Mouse (Mus musculus): ENCODE results near the gene Sertad2.
A peak's percentile ranks its signal among the peaks of the same experiment; 100 is the strongest.

Sertad2 gene

GRCm38 (mm10) chr11:20542739-20543452 is at the start of gene Sertad2:
Gene Sertad2 (plus strand): TSS chr11:20543253.
- DNase-seq = peak; percentile 100

GRCm38 (mm10) chr11:20493922-20494626 is 49.0 kb upstream of the Sertad2 start:
- no peak for DNase-seq

GRCm38 (mm10) chr11:20500516-20500915 is 42.5 kb upstream of the Sertad2 start:
- DNase-seq = no peak

- no peak for DNase-seq
Observed at GRCm38 (mm10) chr11:20501160-20501955, 41.7 kb upstream of the Sertad2 start.

- no peak for DNase-seq
Observed at GRCm38 (mm10) chr11:20513574-20513973, 29.5 kb upstream of the Sertad2 start.

GRCm38 (mm10) chr11:20514757-20515156 is 28.3 kb upstream of the Sertad2 start:
- DNase-seq = no peak

- no peak for DNase-seq
Observed at GRCm38 (mm10) chr11:20521321-20521720, 21.7 kb upstream of the Sertad2 start.

- no peak for DNase-seq
Observed at GRCm38 (mm10) chr11:20522750-20523149, 20.3 kb upstream of the Sertad2 start.

GRCm38 (mm10) chr11:20524435-20524834 is 18.6 kb upstream of the Sertad2 start:
- DNase-seq = no peak

GRCm38 (mm10) chr11:20525909-20526308 is 17.1 kb upstream of the Sertad2 start:
- DNase-seq = no peak

- DNase-seq = no peak
Observed at GRCm38 (mm10) chr11:20527901-20528300, 15.2 kb upstream of the Sertad2 start.

GRCm38 (mm10) chr11:20531682-20531991 is 11.4 kb upstream of the Sertad2 start:
- no peak for DNase-seq

GRCm38 (mm10) chr11:20531992-20532881 is 10.8 kb upstream of the Sertad2 start:
- peak; percentile 60 for DNase-seq

- no peak for DNase-seq
Observed at GRCm38 (mm10) chr11:20533231-20533630, 9.8 kb upstream of the Sertad2 start.

- DNase-seq = no peak
Observed at GRCm38 (mm10) chr11:20537221-20537620, 5.8 kb upstream of the Sertad2 start.

GRCm38 (mm10) chr11:20538496-20538895 is 4.6 kb upstream of the Sertad2 start:
- DNase-seq = no peak

- no peak for DNase-seq
Observed at GRCm38 (mm10) chr11:20541280-20541679, 1.8 kb upstream of the Sertad2 start.

- DNase-seq = no peak
Observed at GRCm38 (mm10) chr11:20541995-20542637, 937 bp upstream of the Sertad2 start.

GRCm38 (mm10) chr11:20543453-20544120 is 534 bp downstream of the Sertad2 start:
- peak; percentile 39 for DNase-seq

GRCm38 (mm10) chr11:20544376-20544775 is 1.3 kb downstream of the Sertad2 start:
- DNase-seq = no peak

GRCm38 (mm10) chr11:20544801-20545515 is 1.9 kb downstream of the Sertad2 start:
- DNase-seq = no peak

All from right cerebral cortex, adult 18-20 months (tissue).